Mouse (Mus musculus): ENCODE data around the gene Cnot9. TPM values are rescaled to one million over a fixed set of nuclear protein-coding genes. Genes with fewer than 3 reads are reported as not detected.
"Not testable (repeated sequence)": the region's sequence is repeated elsewhere in the genome, so short reads cannot be mapped to it uniquely, and the experiment has no call there.

The Cnot9 gene
- polyA plus RNA-seq (2012; ENCODE audit: insufficient read depth, insufficient read length, missing spikeins), result 9.7 and 9.8 TPM in 2 replicates

GRCm38 (mm10) chr1:74505721-74506464, at the start of gene Cnot9:
TSS of gene Cnot9 (plus strand) at chr1:74506058.
- peak within 1 kb of the TSS; percentile 76 for H3K4me3 ChIP-seq (ENCODE audit: insufficient read depth, low read depth, low read length)
- H3K27ac ChIP-seq (replicated peaks; ENCODE audit: low read depth, low read length), result peak within 1 kb of the TSS; percentile 95
- H3K4me1 ChIP-seq (ENCODE audit: control insufficient read depth, insufficient read depth, insufficient read length, low read length), result no peaks in the 10 kb centered on the region; the same call in 1 of the 2 replicates

GRCm38 (mm10) chr1:74460273-74460672, 45.6 kb upstream of the Cnot9 start:
- H3K4me3 ChIP-seq (ENCODE audit: insufficient read depth, low read depth, low read length), result no peak overlapping the region
- H3K27ac ChIP-seq (replicated peaks; ENCODE audit: low read depth, low read length), result no peak overlapping the region
- no peaks in the 10 kb centered on the region for H3K4me1 ChIP-seq (ENCODE audit: control insufficient read depth, insufficient read depth, insufficient read length, low read length)

- Histone ChIP-seq H3K27ac (replicated peaks; ENCODE audit: low read depth, low read length) (no peak overlapping the region), H3K4me3 (ENCODE audit: insufficient read depth, low read depth, low read length) (no peak overlapping the region), H3K4me1 (ENCODE audit: control insufficient read depth, insufficient read depth, insufficient read length, low read length) (no peaks in the 10 kb centered on the region)
Observed at GRCm38 (mm10) chr1:74485792-74486191, 20.1 kb upstream of the Cnot9 start.

- no peaks in the 10 kb centered on the region for H3K4me1 ChIP-seq (ENCODE audit: control insufficient read depth, insufficient read depth, insufficient read length, low read length)
- no peak overlapping the region for H3K4me3 ChIP-seq (ENCODE audit: insufficient read depth, low read depth, low read length)
- no peak overlapping the region for H3K27ac ChIP-seq (replicated peaks; ENCODE audit: low read depth, low read length)
Observed at GRCm38 (mm10) chr1:74501106-74501505, 4.8 kb upstream of the Cnot9 start.

GRCm38 (mm10) chr1:74505393-74505720, 501 bp upstream of the Cnot9 start:
- H3K4me3 ChIP-seq (ENCODE audit: insufficient read depth, low read depth, low read length), result peak overlapping the region; percentile 67
- H3K4me1 ChIP-seq (ENCODE audit: control insufficient read depth, insufficient read depth, insufficient read length, low read length), result no peaks in the 10 kb centered on the region; the same call in 1 of the 2 replicates
- no peak overlapping the region for H3K27ac ChIP-seq (replicated peaks; ENCODE audit: low read depth, low read length)

GRCm38 (mm10) chr1:74506471-74506881, 618 bp downstream of the Cnot9 start:
- peak overlapping the region; percentile 95 for H3K27ac ChIP-seq (replicated peaks; ENCODE audit: low read depth, low read length)

GRCm38 (mm10) chr1:74507780-74508179, 1.9 kb downstream of the Cnot9 start:
- Histone ChIP-seq H3K4me1 (ENCODE audit: control insufficient read depth, insufficient read depth, insufficient read length, low read length) (no peaks in the 10 kb centered on the region; the same call in 1 of the 2 replicates), H3K27ac (replicated peaks; ENCODE audit: low read depth, low read length) (no peak overlapping the region), H3K4me3 (ENCODE audit: insufficient read depth, low read depth, low read length) (no peak overlapping the region)

More at GRCm38 (mm10) chr1:74506471-74506881, 618 bp downstream of the Cnot9 start:
- Histone ChIP-seq H3K4me1 (ENCODE audit: control insufficient read depth, insufficient read depth, insufficient read length, low read length) (no peaks in the 10 kb centered on the region; the same call in 1 of the 2 replicates), H3K4me3 (ENCODE audit: insufficient read depth, low read depth, low read length) (peak overlapping the region; percentile 76)

- Histone ChIP-seq H3K4me3 (ENCODE audit: insufficient read depth, low read depth, low read length) (no peak overlapping the region), H3K4me1 (ENCODE audit: control insufficient read depth, insufficient read depth, insufficient read length, low read length) (no peaks in the 10 kb centered on the region; the same call in 1 of the 2 replicates), H3K27ac (replicated peaks; ENCODE audit: low read depth, low read length) (no peak overlapping the region)
Observed at GRCm38 (mm10) chr1:74511306-74511705, 5.4 kb downstream of the Cnot9 start.

GRCm38 (mm10) chr1:74512999-74513398, 7.1 kb downstream of the Cnot9 start:
- H3K4me3 ChIP-seq (ENCODE audit: insufficient read depth, low read depth, low read length); H3K27ac ChIP-seq (replicated peaks; ENCODE audit: low read depth, low read length); H3K4me1 ChIP-seq (ENCODE audit: control insufficient read depth, insufficient read depth, insufficient read length, low read length): not testable (repeated sequence)

- no peak overlapping the region for H3K4me3 ChIP-seq (ENCODE audit: insufficient read depth, low read depth, low read length)
- no peaks in the 10 kb centered on the region for H3K4me1 ChIP-seq (ENCODE audit: control insufficient read depth, insufficient read depth, insufficient read length, low read length)
- no peak overlapping the region for H3K27ac ChIP-seq (replicated peaks; ENCODE audit: low read depth, low read length)
Observed at GRCm38 (mm10) chr1:74519875-74520274, 14.0 kb downstream of the Cnot9 start.

GRCm38 (mm10) chr1:74524746-74525145, 18.9 kb downstream of the Cnot9 start:
- no peaks in the 10 kb centered on the region for H3K4me1 ChIP-seq (ENCODE audit: control insufficient read depth, insufficient read depth, insufficient read length, low read length)
- H3K27ac ChIP-seq (replicated peaks; ENCODE audit: low read depth, low read length), result no peak overlapping the region
- H3K4me3 ChIP-seq (ENCODE audit: insufficient read depth, low read depth, low read length), result no peak overlapping the region

GRCm38 (mm10) chr1:74528589-74528988, 22.7 kb downstream of the Cnot9 start:
- no peak overlapping the region for H3K27ac ChIP-seq (replicated peaks; ENCODE audit: low read depth, low read length)
- H3K4me1 ChIP-seq (ENCODE audit: control insufficient read depth, insufficient read depth, insufficient read length, low read length), result no peaks in the 10 kb centered on the region
- H3K4me3 ChIP-seq (ENCODE audit: insufficient read depth, low read depth, low read length), result no peak overlapping the region

- H3K27ac ChIP-seq (replicated peaks; ENCODE audit: low read depth, low read length), result no peak overlapping the region
- H3K4me1 ChIP-seq (ENCODE audit: control insufficient read depth, insufficient read depth, insufficient read length, low read length), result no peaks in the 10 kb centered on the region
- no peak overlapping the region for H3K4me3 ChIP-seq (ENCODE audit: insufficient read depth, low read depth, low read length)
Observed at GRCm38 (mm10) chr1:74538650-74539049, 32.8 kb downstream of the Cnot9 start.

- H3K4me3 ChIP-seq (ENCODE audit: insufficient read depth, low read depth, low read length), result no peak within 1 kb of the TSS
- H3K4me1 ChIP-seq (ENCODE audit: control insufficient read depth, insufficient read depth, insufficient read length, low read length), result no peaks in the 10 kb centered on the region
- H3K27ac ChIP-seq (replicated peaks; ENCODE audit: low read depth, low read length), result no peak within 1 kb of the TSS
Observed at GRCm38 (mm10) chr1:74542451-74542961, 36.6 kb downstream of the Cnot9 start, which contains the start of gene Plcd4. TSS of gene Plcd4 (plus strand) at chr1:74542888.

GRCm38 (mm10) chr1:74544184-74544583, 38.3 kb downstream of the Cnot9 start, which contains the start of gene Usp37:
TSS of gene Usp37 (minus strand) at chr1:74544284.
- Histone ChIP-seq H3K4me1 (ENCODE audit: control insufficient read depth, insufficient read depth, insufficient read length, low read length) (no peaks in the 10 kb centered on the region), H3K4me3 (ENCODE audit: insufficient read depth, low read depth, low read length) (no peak within 1 kb of the TSS), H3K27ac (replicated peaks; ENCODE audit: low read depth, low read length) (no peak within 1 kb of the TSS)

GRCm38 (mm10) chr1:74559061-74559460, 53.2 kb downstream of the Cnot9 start:
- no peak overlapping the region for H3K4me3 ChIP-seq (ENCODE audit: insufficient read depth, low read depth, low read length)
- H3K4me1 ChIP-seq (ENCODE audit: control insufficient read depth, insufficient read depth, insufficient read length, low read length), result no peaks in the 10 kb centered on the region

More at GRCm38 (mm10) chr1:74559061-74559460, 53.2 kb downstream of the Cnot9 start:
- H3K27ac ChIP-seq (replicated peaks; ENCODE audit: low read depth, low read length), result no peak overlapping the region

Measured in brown adipose tissue, adult 24 weeks (tissue).